Mouse (Mus musculus) lung, postnatal 4 days (tissue): ENCODE data around the gene Nfxl1.
"Not testable (repeated sequence)": the region's sequence is repeated elsewhere in the genome, so short reads cannot be mapped to it uniquely, and the experiment has no call there.

Source experiments
- DNase-seq, 2 experiments: peaks; one replicate each; pipeline ENCODE4 v3.0.0; 2021

Gene Nfxl1

DNA sequence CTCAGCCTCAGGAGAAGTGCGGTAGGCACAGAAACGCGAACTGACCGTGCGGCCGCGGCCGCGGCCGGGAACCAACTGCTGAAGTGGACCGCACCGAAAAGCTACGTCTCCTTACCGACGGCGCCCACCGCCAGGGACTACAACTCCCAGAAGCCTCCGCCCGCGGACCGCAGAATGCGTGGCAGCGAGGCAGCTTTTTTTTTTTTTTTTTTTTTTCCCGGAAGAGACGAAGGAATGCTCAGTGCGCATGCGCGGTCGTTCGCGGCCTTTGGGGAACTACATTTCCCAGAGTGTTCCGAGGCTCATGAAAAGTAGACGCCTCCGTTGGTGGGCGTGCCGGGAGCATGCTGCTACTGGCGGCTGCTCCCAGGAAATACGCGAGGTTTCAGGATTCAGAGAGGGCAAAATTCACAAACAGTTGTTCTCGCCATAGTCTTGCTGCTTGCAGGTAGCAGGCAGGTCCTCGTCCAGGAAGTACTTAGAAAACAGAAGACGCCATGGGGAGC, at the start of gene Nfxl1:
Gene Nfxl1, minus strand, starts transcription at position 141 of the 506 bp plus-strand sequence.
- DNase-seq, result peak; percentile 97 to 98

DNA sequence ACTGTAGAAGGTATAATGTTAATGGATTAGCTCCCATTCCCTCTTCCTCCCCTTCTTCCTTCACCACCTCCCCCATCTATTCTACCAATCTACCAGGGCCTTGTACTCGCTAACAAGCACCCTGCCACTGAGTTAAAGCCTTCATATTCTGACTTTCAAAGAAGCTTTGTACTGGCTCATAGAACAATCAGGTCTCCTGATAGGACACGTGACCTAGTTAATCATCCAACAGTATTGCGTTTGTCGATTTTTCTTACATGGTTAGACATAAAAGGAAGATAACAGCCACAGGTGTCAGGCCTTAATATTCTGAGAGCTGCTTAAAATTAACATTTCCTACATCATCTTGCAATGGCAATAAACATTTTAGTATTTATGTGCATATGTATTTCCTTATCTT, 43.7 kb upstream of the Nfxl1 start:
- DNase-seq, result no peak

DNA sequence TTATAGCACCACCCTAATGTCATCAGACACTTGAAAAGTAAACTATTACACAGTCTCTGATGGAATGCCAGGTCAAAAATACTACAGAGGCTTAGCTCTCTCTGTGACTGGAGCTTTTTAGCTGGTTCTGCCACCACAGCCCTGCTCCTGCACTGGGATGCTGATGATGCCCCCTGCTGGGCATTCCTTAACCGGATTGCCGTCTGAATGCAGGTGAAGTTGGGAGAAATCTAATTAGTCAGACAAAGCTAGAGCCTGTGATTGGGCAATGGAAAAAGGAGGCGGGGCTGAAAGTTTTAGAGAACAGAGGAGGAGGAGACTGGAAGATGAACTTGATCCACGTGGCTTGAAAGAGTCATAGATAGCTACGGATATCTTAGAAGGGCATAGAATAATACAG, 41.5 kb upstream of the Nfxl1 start:
- peak; percentile 42 to 60 for DNase-seq

DNA sequence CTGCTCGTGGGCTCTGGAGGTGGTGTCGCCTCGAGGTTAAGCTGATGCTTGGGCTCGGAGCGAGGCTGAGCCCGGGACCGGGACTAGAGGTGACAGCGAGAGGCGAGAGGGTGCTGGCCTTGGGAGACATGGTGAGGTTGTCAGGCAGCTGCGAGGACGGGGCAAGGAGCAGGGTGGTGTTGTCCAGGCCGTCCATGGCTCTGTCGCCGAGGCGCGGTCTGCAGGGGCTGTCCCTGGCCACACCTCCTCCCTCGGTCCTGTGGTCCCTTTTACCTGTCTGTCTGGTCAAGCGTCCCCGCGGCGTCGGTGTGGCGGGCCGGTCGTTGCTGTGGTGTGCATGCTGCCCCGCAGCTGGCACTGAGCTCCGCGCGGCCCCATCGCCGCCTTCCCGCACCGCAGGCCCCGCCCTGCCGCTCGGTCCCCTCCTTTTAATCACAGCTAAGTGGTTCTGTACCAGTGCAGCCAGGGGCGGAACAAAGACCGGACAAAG, 27.8 kb upstream of the Nfxl1 start, which contains the start of gene Gm5868:
Gene Gm5868, minus strand, starts transcription at position 360 of the 490 bp plus-strand sequence.
- DNase-seq, result no peak

DNA sequence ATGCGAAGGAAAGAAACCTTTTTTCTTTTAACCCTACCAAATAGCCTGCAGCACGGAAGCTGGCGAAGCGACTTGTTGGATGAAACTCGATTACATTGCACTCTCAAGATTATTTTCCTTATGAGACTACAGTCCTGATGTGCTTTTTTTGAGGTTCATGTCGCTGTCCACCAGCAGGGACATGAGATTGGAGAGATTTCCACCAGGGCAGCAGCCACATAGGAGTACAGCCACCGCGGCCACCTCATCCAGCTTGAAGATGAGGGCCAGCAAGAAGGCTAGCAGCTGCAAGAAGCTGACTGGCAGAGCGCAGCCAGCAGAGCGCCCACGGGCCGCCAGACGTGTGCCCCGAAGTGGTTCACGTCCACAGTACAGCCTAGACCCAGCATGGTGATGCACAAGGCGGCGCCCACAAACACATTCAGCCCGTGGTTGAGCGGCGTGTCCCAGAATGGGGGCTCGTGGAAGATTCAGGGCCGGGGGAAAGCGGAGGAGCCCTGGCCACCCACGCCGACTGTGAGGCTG, 27.2 kb upstream of the Nfxl1 start:
- not testable (repeated sequence) for DNase-seq

DNA sequence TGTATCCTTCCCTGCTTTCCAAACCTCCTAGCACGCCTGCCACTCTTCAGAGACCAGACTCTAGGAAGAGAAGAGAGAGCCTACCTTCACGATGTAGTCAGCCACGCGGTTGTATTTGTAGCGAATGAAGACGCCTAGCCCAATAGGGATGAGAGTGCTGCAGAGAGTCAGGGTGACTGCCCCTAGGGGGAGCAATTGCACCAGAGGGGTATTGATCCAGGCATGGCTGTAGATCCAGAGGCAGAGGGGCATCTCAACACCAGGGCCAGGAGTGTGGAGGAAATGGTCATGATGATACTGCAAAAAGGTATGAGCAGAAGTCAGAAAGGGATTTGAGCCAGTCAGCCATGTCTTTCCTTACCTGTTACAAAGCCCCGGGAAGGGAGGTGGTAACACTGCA, 26.6 kb upstream of the Nfxl1 start:
- not testable (repeated sequence) for DNase-seq

DNA sequence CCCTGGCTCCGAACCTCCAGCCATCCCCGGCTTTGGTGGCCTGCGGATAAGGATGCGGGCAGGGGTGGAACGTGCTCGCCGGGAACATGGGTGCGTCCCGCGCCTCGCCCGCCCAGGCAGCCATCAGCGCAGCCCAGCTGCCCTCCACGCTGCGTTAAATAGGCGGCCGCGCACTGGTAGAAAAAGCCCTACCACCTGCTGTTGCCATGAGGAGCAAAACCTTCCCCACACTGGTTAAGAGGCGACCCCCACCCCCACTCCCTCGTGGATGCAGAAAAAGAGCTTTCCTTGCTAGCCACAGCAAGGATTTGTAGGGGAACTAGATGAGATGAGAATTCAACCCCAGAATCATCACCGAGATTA, 21.5 kb upstream of the Nfxl1 start, which contains the start of gene Zar1:
Gene Zar1, minus strand, starts transcription at position 285 of the 363 bp plus-strand sequence.
- DNase-seq, result not testable (repeated sequence)

DNA sequence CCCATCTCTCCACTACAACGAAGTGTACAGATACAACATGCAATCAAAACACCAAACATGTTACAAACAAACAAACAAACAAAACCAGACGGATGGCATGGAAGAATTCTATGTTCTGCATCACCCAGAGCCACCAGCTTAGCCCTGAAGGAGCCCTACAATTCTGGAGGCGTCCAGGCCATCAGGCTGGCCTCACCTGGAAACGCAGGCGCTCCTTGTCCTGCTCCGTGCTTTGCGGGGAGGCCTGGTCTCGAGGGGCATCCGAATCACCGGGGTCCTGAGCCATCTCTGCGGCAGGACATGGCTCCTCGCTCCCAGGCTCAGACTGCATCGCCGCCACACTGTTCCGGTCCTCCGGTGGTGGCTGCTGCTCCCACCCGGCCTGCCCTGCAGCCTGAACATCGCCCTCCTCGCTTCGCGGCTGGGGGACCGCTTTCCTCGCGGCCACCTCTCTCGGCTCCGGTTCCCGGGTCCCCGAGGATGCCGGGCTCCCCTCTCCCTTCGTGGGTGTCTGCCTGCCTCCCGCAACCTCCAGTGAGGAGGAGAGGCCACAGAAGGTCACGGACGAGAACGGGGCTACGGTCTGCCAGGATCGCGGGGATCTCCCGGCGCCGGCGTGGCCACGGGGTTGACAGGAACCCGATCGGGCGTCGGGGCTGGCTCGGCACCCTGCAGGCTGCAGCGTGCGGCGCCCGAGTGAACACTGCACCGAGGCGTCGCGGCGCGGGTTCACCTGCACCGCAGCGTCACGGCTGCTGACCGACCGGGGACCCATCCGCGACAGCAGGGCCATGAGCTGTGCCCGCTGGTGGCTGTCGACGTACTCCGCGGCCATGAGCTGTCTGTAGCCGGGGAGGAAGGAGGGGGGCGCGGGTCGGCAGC, 20.8 kb upstream of the Nfxl1 start:
- DNase-seq, result peak in 1 of 2 experiments; percentile 12

DNA sequence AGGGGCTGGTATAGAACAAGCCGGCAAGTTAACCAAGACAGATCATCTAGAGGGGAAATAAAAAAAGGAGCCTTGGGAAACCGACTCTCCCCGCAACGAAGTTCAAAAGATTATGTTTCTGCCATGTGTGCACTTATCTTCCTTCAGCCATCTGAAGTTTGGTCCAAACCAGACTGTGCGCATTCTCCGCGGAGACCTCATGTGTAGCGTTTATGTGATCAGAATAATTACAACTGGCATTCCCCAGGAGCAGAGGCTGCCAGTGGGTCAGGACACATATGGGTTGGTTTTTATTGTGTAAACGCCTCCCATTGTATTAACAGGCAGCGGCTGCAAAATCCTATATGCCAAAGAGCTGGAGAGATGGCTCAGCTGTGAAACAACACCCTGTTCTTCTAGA, 20.1 kb upstream of the Nfxl1 start:
- DNase-seq, result not testable (repeated sequence)

DNA sequence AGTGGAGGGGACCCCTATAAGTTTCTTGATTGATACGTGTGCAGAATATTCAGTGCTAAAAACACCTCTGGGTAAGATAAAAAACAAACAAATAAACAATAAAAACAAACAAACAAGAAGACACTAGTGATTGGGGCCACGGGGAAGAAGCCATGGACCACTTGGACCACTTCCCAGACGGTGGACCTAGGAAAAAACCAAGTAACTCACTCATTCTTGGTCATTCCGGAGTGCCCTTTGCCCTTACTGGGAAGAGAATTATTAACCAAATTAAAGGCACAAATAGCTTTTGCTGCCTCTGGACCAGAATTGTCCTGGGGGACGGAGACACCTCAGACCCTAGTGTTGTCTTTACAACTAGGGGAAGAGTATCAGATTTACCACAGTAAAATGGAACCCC, 6.1 kb upstream of the Nfxl1 start:
- no peak for DNase-seq

DNA sequence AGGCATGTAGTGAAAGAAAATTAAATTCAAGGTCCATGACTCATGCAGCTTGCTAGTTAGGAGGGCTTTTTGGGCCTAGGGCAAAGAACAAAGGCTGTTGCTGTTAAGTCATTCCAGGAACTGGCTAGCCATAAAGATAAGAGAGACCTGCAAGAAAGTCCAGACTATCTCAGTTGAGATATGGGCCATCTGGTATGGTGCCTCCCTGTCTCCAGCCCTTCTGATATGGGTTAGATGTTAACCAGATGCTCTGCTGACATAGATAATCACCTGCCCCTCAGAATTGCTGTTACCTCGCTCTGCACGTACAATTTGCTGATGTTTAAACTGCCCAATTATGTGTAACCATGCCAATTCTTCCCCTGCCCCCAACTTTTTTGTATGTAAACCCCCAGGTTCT, 3.7 kb upstream of the Nfxl1 start:
- not testable (repeated sequence) for DNase-seq

DNA sequence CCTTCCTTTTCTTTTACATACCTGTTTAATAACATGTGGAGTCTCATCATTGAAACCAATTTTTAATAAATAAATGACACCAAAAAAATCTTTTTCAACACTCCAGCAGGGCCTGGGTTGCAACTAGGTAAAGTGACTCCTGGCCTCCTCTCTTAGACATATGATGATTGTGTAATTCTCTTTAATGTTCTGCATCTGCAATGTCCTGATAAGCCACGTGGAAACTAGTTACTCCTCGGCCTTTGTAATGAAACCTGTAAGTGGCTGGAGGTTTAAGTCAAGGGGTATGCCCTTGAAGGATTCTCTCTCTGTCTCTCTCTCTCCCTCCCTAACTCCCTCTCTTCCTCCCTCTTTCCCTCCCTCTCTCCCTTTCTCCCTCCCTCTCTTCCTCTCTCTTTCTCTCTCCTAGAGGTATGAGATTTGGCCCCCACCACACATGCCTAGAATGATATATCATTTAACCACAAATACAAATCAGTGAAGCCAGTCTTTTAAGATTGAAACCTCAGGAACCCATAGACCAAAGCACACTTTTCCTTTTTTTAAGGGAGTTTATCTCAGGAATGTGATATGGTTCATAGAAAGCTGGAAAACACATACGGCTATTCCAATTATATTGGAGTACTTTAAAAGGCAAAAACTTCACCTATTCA, 1.6 kb upstream of the Nfxl1 start:
- DNase-seq, result no peak

DNA sequence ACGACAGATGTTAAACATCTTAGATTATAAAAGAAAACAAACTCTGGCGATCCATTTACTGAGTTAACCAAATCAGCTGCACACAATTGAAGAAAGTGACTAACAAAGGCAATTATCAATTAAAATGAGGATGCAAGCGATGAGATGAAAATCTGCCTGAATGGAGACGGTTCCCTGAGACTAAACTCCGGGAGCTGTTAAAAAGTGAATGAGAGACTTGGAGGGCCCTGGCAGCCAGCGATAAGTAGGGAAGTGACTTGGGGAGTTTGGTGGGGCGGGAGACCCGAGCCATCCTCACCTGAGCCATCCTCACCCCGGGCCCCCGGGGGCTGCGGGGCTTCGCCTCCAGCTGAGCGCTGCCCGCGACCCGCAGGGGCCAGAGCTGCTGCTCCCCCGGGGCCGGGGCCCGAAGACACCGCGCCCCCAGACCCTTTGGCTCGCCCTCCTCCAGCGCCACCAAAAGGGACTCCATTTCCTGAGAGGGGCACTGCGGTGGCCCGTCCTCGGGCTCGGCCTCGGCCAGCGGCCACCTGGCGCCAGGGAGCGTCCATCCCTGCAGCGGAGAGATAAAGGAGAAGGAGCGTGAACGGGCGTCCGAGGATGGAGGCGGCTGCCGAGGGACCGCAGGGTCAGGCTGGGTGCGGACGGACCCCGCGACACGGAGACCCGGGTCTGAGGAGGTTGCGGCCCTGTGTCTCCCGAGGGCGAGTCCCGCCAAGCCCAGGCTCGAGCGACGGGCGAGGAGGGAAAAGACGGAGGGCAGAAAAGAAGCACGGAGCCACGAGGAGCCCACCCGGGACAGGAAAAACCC, 563 bp downstream of the Nfxl1 start:
- DNase-seq, result no peak

DNA sequence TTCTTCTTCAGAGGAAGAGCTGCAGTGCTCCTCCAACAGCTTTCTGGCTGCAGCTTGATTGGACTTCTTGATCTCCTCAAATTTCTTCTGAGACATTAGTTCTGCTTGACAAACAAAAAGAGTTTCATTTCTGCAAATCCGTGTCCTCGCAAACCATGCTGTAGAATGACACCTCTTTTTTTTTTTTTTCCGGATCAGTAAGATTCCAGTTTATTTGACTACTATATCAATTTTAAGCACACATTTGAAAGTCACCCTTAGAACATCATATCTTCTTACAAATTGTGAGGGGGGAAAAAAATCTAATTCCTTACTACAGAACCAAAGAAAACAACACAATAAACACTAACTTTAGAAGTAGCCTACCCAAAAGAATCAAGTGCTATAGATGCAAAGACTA, 3.2 kb downstream of the Nfxl1 start:
- DNase-seq, result no peak

DNA sequence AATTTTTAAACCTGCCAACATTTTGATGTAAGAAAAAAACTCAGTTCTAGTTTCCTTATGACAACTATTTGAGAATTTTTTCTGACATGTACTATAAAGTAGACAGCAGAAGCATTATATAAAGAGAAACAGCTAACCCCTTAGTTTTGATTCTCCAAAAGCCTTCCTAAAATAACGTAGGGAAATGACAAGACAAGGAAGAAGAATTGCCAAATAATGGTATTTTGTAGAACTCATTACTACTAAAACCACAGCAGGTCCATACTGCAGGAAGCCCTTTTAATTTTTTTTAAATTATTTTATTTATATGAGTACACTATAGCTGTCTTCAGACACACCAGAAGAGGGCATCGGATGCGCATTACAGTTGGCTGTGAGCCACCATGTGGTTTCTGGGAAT, 8.3 kb downstream of the Nfxl1 start:
- no peak for DNase-seq

DNA sequence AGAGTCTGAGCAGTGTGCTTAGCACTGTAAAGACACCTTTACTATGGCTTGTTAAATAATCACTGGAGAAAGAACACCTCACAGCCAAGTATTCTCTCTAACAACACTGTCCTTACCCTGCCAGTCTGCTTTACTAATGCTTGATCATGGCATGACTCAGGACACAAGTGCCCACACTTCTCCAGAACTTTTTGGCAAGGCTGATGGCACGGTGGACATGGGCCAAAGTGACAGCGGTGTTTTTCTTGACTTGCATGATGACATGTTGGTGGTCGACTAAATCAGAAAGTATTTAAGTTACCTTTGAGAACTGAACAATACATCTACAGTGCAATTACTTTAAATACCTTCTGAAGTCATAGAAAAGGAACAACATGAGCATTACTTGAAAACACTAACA, 30.6 kb downstream of the Nfxl1 start:
- no peak for DNase-seq

DNA sequence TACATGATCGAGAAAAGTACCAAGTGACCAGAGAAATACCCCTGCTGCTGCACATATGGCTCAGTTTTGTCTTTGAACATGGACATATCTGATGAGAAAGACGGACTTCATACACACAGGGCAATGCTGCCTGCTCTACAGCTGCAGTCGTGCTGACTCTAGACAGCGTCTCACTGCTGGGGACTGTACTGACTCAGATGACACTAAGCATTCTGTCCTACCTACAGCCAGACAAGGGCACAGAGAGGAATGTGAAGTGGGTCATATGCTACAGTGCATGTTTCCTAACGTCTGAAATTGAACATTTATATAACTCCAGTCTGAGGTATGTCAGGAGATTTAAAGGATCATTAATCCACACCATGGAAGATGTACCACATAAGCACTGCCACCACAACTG, 45.7 kb downstream of the Nfxl1 start:
- DNase-seq, result no peak

DNA sequence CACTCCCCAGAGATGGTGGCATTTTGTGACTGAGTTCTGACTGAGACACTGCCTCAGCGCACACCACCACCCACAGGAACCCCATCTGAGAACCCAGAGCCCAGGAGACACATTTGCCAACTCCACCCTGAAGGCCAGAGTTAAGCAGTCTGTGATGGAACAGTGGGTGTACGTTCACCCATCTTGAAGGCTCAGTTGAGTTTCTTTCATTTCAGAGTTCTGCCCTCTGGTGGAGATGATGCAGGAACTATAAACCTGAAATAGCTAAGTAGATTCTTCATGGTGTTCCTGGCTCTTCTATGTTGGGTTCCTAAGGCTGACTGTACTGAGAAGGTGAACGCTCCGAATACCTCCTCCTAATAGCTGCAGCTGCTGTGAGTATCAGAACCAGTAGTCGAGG, 53.7 kb downstream of the Nfxl1 start:
- no peak for DNase-seq

DNA sequence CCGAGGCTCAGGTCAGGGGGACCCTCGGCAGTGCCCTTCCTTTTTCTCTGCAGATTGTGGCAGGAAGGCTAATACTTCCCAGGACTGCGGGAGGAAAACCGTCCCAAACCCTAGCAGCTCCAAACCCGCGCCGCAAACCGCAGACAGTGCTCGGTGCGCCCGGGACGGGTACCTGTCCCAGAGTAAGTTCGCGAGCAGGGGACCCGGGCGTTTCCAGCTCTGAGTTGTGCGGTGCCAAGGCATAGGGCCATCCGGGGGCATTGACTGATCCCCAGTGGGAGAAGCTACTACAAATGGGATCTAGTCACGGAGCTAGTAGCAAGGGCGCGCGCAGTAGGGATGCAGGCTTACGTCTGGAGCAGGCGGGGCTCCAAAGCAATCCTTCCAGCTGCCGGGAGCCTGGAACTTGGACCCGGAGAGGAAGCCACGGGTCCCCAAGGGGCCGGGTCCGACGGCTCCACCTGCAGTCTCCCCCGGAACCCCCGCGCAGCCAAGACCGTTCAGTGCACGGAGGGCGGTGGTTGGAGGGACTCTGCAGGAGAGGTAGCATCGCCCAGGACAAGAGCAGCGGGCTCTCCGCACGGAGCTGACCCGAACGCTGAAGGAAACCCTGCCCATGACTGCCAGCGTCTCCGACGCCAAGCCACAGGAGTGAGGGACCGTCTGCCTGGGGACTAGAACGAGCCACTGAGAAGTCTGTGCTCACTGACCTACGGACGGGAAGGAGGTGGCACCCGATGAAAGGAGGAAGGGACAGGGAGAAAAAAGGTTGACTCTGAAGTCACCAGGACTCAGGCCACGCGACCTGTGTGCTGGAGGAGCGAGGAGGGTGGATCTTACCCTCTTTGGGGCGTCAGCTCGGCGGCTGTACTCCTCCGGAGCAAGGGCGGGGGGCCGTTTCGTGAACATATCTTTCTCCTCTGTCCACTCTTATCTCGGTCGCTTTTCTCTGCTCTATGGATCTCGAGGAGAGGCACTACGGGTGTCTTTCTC, 55.7 kb downstream of the Nfxl1 start, which contains the start of gene Corin:
Gene Corin, minus strand, starts transcription at position 943 of the 993 bp plus-strand sequence.
- DNase-seq, result no peak

DNA sequence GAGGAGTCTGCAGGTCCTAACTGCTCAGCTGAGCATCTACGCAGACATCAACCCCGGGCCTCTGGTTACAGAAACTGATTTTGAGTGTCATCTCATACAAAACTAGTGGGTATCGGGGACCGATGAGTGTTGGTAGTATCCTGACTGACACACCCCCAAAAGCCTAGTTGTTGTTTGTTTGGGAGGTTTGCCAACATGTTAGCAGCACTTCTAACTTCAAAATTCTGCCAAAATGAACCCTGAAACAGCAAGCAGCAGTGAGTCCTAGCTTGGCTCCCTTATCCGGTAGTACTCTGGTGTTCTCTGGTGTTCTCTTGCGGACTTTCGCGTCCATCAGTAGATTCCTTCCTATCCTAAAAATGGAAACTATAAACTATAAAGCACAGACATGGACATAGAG, 56.7 kb downstream of the Nfxl1 start:
- DNase-seq, result no peak

DNA sequence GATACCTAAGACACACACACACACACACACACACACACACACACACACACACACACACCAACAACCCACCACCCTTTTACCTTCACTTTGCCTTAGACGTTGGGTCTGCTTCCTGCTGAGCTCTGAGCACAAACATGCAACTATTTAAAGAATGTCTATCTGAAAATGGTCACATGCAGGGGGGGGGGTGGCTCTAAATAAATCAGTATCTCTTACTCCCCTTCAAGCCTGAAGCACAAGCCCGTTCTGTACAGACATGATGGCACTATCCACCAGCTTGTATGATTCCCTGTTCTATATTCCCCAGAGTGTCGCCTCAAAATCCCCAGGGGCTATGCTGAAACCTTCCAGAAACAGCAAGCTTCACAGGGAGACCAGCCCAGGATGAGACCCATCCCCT, 57.7 kb downstream of the Nfxl1 start:
- DNase-seq, result no peak
